Mouse (Mus musculus) inflammation-experienced regulatory T-cells (primary cell): ENCODE results near the gene H2al2b. TPM values are rescaled to one million over a fixed set of nuclear protein-coding genes. Genes with fewer than 3 reads are reported as not detected.

ENCODE experiments used
- polyA plus RNA-seq, 2 experiments: library from polyadenylated mRNA; unstranded; fragments of 100-300 nt; shearing (Covaris generic); gene quantifications; one replicate each; pipeline ENCODE4 v1.2.1; 2017

Gene H2al2b
- polyA plus RNA-seq, result not detected

GRCm38 (mm10) chrY:2720574-2720973 is at the start of gene H2al2b:
Gene H2al2b, minus strand, starts transcription at chrY:2720674.

Other genes with a start within 250 kb of the H2al2b start
- gene H2al2c, start 121.6 kb downstream of the H2al2b start, polyA plus RNA-seq, result not detected
- gene Sry, start 57.0 kb downstream of the H2al2b start, polyA plus RNA-seq, result not detected
- not detected for gene Gm4064, start 75.5 kb upstream of the H2al2b start, polyA plus RNA-seq
- not detected for gene Rbmy, start 110.0 kb upstream of the H2al2b start, polyA plus RNA-seq
- not detected for gene Gm10256, start 110.0 kb upstream of the H2al2b start, polyA plus RNA-seq
- gene Gm10352, start 180.3 kb upstream of the H2al2b start, polyA plus RNA-seq, result not detected
- gene Gm29289, start 211.9 kb upstream of the H2al2b start, polyA plus RNA-seq, result not detected